Mouse (Mus musculus) embryonic facial prominence, embryonic 11.5 days (tissue): ENCODE measurements at regions not wholly inside any gene's neighbourhood (a gene's known extent, or its start where the extent isn't known, plus 50 kb on each side); places are given as distances from the start of the nearest gene placed in this dataset.

Experiments used
- ATAC-seq: fragments of 200-750 bp; cut with Nextera tagmentation; replicated peaks from 2 replicates; pipeline ENCODE4 v1.8.0; 2017; ENCODE audit warnings: low read depth; ENCODE audit not compliant: insufficient number of reproducible peaks, low FRiP score, low TSS enrichment
- DNase-seq: peaks from one replicate; pipeline ENCODE4 v3.0.0-alpha.2; 2015; ENCODE audit warnings: low spot score
- H3K27ac ChIP-seq: fragments of 300-500 bp; sonication (generic); replicated peaks from 2 replicates; pipeline ENCODE4 v1.5.1; 2014; ENCODE audit warnings: mild to moderate bottlenecking, low read depth, low read length, control low read depth
- H3K27me3 ChIP-seq: fragments of 300-500 bp; sonication (generic); 2 replicates; pipeline ENCODE4 v1.6.1; 2014; ENCODE audit warnings: mild to moderate bottlenecking, low read length, moderate library complexity, mixed read lengths; ENCODE audit not compliant: control insufficient read depth, insufficient read depth
- H3K36me3 ChIP-seq: fragments of 300-500 bp; sonication (generic); replicated peaks from 2 replicates; pipeline ENCODE4 v1.6.1; 2014; ENCODE audit warnings: low read depth, mild to moderate bottlenecking, low read length, moderate library complexity, mixed read lengths; ENCODE audit not compliant: control insufficient read depth, insufficient read depth
- H3K4me1 ChIP-seq: fragments of 300-500 bp; sonication (generic); 2 replicates; pipeline ENCODE4 v1.6.1; 2014; ENCODE audit warnings: low read length, mixed read lengths; ENCODE audit not compliant: control insufficient read depth, insufficient read depth
- H3K4me2 ChIP-seq: fragments of 300-500 bp; sonication (generic); 2 replicates; pipeline ENCODE4 v1.6.1; 2014; ENCODE audit warnings: low read depth, mild to moderate bottlenecking, control low read depth, low read length, moderate library complexity
- H3K4me3 ChIP-seq: fragments of 300-500 bp; sonication (generic); 2 replicates; pipeline ENCODE4 v1.5.1; 2014; ENCODE audit warnings: low read depth, low read length, control low read depth
- H3K9ac ChIP-seq: fragments of 300-500 bp; sonication (generic); replicated peaks from 2 replicates; pipeline ENCODE4 v1.6.1; 2014; ENCODE audit warnings: mild to moderate bottlenecking, control low read depth, low read length
- H3K9me3 ChIP-seq: fragments of 300-500 bp; sonication (generic); replicated peaks from 2 replicates; pipeline ENCODE4 v1.6.1; 2016; ENCODE audit warnings: mild to moderate bottlenecking, low read length, inconsistent platforms, mixed read lengths; ENCODE audit not compliant: control insufficient read depth
- WGBS: fragments of 180-500 bp; shearing (Covaris S2); extraction: QIAGEN DNeasy Blood & Tissue Kit; methylation state at CpG from one replicate; pipeline ENCODE4 v1.1.7; 2014; 5-methylcytosine and 5-hydroxymethylcytosine counted together

DNA sequence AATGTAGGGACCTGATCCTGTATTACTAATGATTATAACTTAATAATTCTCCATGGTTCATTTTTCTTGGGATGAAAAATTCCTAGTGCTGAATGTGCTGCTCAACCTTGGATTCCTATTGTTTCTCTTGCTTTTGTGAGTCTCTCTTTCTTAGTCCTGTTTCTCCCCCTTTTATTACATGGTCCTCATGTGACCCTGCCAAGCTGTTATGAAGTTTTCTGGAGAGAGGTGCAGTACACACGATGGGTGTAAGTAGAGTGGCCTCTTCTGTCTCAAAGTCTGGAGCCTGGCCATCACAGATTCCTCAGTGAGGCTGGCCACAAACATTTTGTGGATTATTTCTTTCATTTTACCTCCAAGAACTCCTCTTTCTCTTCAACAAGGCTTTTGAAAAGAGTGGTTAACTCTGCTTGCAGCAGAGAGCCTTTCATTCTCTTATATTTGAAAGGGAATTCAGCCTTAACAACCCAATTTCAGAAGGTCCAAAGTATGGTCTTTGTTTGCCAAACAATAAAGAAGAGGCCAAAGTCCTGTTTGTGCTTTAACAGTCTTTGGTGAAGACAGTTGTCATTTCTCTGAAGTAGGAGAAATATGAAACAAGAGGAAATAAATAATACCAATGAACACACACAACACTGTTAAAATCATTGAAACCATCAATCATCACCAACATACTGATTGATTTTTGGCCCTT lies 313.3 kb downstream of the Osr1 start:
- Histone ChIP-seq H3K4me2 (no peak overlapping the region), H3K9me3 (no peaks in the 10 kb centered on the region), H3K9ac (no peak overlapping the region), H3K27ac (no peak overlapping the region), H3K27me3 (no peaks in the 10 kb centered on the region), H3K36me3 (no peaks in the 10 kb centered on the region), H3K4me1 (no peaks in the 10 kb centered on the region), H3K4me3 (no peak overlapping the region)
- ATAC-seq (no peak), DNase-seq (no peak)
- WGBS, result 56% methylated on average over 1 of the region's 1 CpGs

DNA sequence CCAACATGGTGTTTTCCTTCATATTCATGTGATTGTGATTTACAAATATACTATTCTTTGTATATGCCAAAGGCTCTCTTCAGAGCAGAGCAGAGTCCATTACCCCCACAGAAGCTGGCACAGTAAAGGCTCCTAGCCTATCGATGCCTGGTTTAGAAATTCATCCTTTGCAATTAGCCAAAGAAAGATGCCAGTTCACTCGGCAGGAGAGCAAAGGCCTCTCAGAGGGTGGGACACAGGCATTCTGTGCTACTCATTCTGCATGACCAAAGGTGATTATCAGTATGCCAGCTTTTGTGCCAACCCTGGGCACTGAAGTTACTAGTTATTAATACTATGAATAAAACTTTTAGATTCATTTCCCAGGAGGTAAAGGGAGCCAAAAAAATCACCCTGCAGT lies 324.6 kb downstream of the Osr1 start:
- ATAC-seq (no peak), DNase-seq (no peak)
- Histone ChIP-seq H3K4me3 (no peak overlapping the region), H3K27ac (no peak overlapping the region), H3K27me3 (no peaks in the 10 kb centered on the region), H3K4me1 (no peaks in the 10 kb centered on the region), H3K9me3 (no peaks in the 10 kb centered on the region), H3K9ac (no peak overlapping the region), H3K36me3 (no peaks in the 10 kb centered on the region), H3K4me2 (no peak overlapping the region)
- WGBS, result 88% methylated on average over 2 of the region's 2 CpGs

DNA sequence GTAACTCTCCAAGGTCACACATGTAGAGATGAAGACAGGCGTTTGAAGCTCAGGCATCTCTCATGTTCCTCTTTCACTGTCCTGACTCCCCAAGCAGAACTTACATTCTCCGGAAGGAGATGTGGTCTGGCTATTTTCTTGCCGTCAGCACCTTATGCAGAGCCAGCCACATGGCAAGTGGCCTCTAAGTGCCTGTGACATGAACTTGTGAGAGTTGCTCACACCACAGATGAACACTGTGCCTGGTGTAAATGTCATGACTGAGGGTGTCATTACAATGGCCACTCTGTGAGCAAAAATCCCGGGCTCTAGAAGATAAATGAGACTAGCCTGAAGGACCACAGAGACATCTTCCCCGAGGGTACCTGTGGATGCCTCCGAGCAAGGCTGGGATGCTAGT lies 328.1 kb downstream of the Osr1 start:
- no peaks in the 10 kb centered on the region for H3K36me3 ChIP-seq
- DNase-seq, result no peak
- no peak for ATAC-seq
- H3K4me2 ChIP-seq, result no peak overlapping the region
- H3K4me1 ChIP-seq, result no peaks in the 10 kb centered on the region
- no peaks in the 10 kb centered on the region for H3K27me3 ChIP-seq
- 79% methylated on average over 6 of the region's 6 CpGs for WGBS
- H3K4me3 ChIP-seq, result no peak overlapping the region
- H3K9me3 ChIP-seq, result no peaks in the 10 kb centered on the region
- no peak overlapping the region for H3K9ac ChIP-seq
- H3K27ac ChIP-seq, result no peak overlapping the region

DNA sequence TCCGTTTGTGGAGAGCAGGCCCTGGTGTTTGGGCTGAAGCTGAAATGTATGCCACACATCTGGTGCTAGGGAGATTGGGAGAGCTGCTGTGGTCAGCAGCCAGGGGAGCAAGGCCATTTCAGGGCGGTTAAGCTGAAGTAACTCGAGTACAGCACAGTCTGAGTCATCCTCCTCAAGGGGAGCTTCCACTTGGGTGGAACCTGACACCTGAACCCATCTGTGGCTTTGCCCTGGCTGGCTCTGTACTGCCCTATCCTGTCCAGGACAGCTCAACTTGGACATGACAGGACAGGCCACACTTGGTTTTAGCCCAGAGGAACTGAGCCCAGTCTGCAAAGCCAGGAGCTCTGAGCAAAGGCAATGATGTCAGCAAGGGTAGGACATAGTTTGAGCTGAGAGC lies 328.5 kb downstream of the Osr1 start:
- no peaks in the 10 kb centered on the region for H3K4me1 ChIP-seq
- H3K4me2 ChIP-seq, result no peak overlapping the region
- H3K36me3 ChIP-seq, result no peaks in the 10 kb centered on the region
- 23% methylated on average over 3 of the region's 3 CpGs for WGBS
- H3K9ac ChIP-seq, result no peak overlapping the region
- no peak overlapping the region for H3K27ac ChIP-seq
- ATAC-seq (no peak), DNase-seq (no peak)
- H3K27me3 ChIP-seq, result no peaks in the 10 kb centered on the region
- H3K4me3 ChIP-seq, result no peak overlapping the region
- no peaks in the 10 kb centered on the region for H3K9me3 ChIP-seq

DNA sequence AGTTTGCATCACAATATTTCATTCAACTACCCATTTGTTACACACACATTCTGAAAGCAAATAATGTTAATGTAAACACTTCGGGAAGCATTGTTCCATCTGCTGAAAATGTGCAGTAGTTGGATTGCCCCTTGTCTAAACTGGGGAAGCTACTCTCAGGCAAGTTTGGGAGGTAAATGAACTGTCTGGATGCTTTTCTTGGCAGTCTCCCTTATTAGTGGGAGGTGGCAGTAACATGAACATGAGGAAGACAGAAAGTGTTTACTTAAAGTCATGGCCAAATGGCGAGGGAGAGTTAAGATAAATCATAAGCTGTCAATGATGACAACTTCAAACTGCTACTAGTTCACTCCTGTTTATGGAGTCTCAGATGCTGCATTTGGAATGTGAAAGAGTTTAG lies 332.0 kb downstream of the Osr1 start:
- Histone ChIP-seq H3K27me3 (no peaks in the 10 kb centered on the region), H3K9me3 (no peaks in the 10 kb centered on the region), H3K9ac (no peak overlapping the region), H3K27ac (no peak overlapping the region), H3K4me2 (no peak overlapping the region), H3K4me1 (no peaks in the 10 kb centered on the region), H3K36me3 (no peaks in the 10 kb centered on the region), H3K4me3 (no peak overlapping the region)
- WGBS, result 83% methylated on average over 2 of the region's 2 CpGs
- ATAC-seq (no peak), DNase-seq (no peak)

DNA sequence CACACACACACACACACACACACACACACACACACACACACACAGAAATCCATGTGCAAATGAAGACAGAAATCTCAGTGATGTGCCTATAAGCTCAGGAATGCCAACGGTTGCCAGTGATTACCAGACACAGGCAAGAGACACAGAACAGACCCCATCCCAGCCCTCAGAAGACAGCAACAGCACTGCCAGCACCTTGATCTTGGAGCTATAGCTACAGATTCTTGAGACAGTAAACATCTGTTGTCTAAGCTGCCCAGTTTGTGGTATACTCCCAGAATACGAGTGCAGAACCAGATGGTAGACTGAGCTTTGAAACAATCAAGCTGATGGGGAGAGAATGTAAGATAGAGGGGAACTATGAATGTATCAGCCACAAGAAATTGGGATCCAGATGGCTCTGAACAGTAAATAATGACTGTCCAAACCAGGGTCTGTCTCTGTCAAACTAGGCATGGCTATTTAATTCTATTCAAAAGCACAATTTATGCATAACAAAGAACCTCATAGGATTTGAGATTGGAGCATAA lies 333.9 kb downstream of the Osr1 start:
- Histone ChIP-seq H3K36me3 (no peaks in the 10 kb centered on the region), H3K27ac (no peak overlapping the region), H3K9ac (no peak overlapping the region), H3K4me1 (no peaks in the 10 kb centered on the region), H3K4me2 (no peak overlapping the region), H3K27me3 (no peaks in the 10 kb centered on the region), H3K9me3 (no peaks in the 10 kb centered on the region), H3K4me3 (no peak overlapping the region)
- ATAC-seq (no peak), DNase-seq (no peak)
- 74% methylated on average over 2 of the region's 2 CpGs for WGBS

DNA sequence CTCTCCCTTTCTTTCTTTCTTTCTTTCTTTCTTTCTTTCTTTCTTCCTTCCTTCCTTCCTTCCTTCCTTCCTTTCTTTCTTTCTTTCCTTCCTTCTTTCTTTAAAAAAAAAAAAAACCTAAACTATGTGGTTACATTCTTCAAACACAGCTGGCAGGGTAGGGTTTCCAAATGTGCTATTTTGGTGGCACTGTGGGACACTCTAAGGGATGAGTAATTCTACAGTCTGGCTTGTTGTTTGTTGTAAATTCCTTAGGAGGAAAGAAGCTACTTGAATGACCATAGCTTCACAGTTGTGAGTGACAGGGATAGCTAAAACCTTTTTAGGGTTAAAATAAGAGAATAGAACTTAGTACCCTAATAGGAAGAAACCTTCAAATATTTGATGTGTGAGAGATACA lies 342.4 kb downstream of the Osr1 start:
- Histone ChIP-seq H3K4me3 (no peak overlapping the region), H3K36me3 (no peaks in the 10 kb centered on the region), H3K4me1 (no peaks in the 10 kb centered on the region), H3K4me2 (no peak overlapping the region), H3K9ac (no peak overlapping the region), H3K27ac (no peak overlapping the region), H3K9me3 (no peaks in the 10 kb centered on the region), H3K27me3 (no peaks in the 10 kb centered on the region)
- no peak for ATAC-seq
- no peak for DNase-seq

DNA sequence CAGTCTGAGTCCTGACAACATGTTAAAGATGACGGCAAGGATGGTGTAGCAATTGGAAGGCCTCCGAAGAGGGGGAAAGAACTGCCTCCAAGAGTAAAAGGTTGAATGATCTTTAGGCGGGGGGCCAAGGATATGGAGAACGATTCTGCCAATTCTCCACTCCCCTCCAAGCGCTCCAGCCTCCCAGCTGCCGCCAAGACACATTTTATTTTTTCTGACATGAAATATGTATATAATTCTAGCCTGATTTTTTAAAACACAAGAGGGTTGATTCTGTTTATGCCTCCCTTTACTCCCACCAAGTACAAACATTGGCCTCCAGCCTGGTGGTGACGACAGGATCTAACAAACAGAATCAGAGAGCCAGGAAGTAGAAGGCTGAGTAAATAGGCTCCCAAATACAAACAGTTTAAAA lies 345.8 kb downstream of the Osr1 start:
- DNase-seq (no peak), ATAC-seq (no peak)
- Histone ChIP-seq H3K9ac (no peak overlapping the region), H3K36me3 (no peaks in the 10 kb centered on the region), H3K27ac (no peak overlapping the region), H3K27me3 (no peaks in the 10 kb centered on the region), H3K4me2 (no peak overlapping the region), H3K9me3 (no peaks in the 10 kb centered on the region), H3K4me1 (no peaks in the 10 kb centered on the region), H3K4me3 (no peak overlapping the region)
- 75% methylated on average over 7 of the region's 7 CpGs for WGBS
